Mouse (Mus musculus) c-Kit-positive CD71-positive TER-119-positive erythroid progenitor cells, embryonic 14.5 days (primary cell): Measurements from ENCODE around the gene Rfx1.

Experiments
- DNase-seq: peaks from one replicate; pipeline ENCODE4 v3.0.0-alpha.2; 2013; ENCODE audit warnings: low spot score

Gene Rfx1

DNA sequence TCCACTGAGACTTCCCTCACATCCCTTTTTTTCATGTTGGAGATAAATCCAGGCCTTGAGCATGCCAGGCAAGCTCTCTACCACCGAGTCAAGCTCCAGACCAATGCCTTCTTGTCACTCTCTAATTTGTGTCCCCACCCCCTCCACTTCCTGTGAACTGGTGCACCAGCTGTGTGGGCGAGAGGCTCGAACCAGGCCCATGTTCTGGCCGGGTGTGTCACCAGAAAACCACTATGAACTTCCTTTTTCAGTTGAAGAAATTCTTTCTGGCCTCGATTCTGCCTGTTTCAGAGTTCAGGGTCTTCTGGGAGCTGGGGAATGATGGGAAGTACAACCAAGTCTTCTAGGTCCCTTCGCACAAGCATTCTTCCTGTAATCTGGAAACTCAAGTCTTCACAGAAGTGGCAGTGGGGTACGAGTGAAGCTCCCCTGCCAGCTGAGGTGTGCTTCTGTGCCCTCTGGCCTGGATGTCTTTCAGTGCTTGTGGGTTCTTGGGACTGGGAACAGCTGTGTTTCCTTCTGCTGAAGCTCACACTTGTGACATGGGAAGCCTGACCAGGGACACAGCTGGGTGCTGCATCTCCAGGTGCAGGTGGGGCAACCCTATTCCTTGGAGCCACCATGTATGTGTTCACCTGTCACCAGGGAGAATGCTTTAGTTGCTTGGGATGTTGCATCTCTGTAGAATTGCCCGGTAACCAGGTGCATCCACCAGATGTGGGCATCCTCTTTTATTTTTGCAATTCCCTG, 2.6 kb upstream of the Rfx1 start:
- no peak for DNase-seq

DNA sequence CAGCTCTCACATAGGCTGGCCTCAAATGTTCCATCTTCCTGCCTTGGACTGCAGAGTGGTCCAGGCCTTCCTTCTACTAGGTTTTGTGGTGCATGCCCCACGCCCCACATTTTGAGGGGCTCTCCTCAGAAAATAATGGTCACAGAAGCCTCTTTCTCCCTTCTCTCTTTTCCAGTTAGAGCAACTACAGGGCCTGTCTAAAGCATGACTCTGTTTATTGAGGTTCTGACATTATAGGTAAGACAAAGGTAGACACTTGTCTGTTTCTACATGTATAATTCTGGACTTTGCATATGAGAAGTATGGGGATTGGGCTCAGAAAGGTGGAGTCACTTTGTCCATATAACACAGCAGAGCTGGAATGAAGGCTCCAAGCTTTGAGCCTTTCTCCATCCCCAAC, 1.6 kb upstream of the Rfx1 start, which contains the start of gene Gm10643:
Gene Gm10643 (minus strand): TSS at position 101 of the 400 bp plus-strand sequence.
- DNase-seq: no peak

GRCm38 (mm10) chr8:84065457-84066072, 1.1 kb upstream of the Rfx1 start:
- peak; percentile 20 for DNase-seq

DNA sequence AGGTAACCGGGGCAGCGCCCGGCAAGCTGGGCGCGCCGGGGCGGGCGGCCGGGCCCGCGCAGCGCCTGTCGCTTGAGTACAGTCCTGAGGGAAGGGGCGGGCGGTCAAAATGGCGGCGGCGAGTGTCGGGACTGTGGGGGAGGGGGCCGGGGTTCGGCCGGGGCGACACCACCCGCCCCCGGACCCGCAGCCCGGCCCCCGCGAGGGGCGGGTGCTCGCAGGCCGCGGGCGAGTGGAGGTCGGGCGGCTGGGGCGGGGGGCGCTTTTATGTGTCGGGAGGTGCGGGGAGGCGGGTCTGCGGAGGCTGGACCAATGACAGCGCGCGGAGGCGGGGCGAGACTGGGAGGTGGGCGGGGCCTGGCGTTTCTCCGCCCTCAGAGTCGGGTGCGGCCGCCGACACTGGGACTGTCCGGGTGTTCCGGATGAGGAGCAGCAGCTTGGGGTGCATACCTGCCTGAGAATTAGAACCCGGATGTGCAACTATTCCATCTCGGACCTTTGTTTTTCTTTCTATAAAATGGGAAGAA, 476 bp downstream of the Rfx1 start:
- DNase-seq: peak; percentile 86

- DNase-seq: no peak
Observed at GRCm38 (mm10) chr8:84067911-84068310, 1.3 kb downstream of the Rfx1 start.

GRCm38 (mm10) chr8:84068316-84069035, 1.8 kb downstream of the Rfx1 start:
- DNase-seq: no peak

GRCm38 (mm10) chr8:84069169-84069568, 2.5 kb downstream of the Rfx1 start:
- no peak for DNase-seq

GRCm38 (mm10) chr8:84069750-84070149, 3.1 kb downstream of the Rfx1 start:
- DNase-seq: no peak

DNA sequence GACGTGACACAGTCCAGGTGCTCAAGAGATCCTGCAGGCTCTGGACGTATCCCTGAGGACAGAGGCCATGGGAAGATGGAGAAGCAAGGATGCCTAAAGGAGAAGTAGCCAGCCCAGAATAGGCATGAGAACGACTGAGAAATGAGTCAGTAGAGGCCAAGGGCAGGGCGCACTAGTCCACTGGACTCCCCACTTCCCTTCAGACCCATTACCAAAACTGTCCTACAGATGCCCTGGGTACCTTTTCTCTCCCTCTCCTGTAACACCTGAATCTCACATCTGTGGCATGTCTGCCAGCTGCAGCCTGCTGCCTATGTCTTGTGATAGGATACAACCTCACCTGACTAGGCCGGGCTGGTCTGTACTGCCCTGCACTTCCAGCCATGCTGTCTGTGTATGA, 3.6 kb downstream of the Rfx1 start:
- no peak for DNase-seq

- DNase-seq: no peak
Observed at GRCm38 (mm10) chr8:84070667-84071066, 4.0 kb downstream of the Rfx1 start.

DNA sequence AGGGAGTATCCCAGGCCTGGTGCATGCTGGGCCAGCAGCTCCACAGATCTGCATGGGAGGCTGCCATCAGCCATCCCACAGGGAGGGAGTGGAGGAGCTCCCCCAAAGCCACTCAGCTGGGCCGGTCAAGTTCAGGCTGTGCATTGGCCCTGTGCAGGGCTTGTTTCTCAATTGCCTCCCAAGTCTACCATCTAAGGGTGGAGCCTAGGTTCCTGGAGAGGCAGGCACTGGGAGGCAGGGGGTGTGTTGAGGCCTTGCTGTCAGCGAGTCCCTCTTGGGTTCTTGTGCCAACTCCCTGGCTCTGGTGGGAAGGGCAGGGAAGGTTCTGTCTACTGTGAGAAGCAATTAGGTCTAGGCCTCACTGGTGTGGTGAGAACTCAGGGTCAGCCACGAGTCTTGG, 5.3 kb downstream of the Rfx1 start:
- no peak for DNase-seq

DNA sequence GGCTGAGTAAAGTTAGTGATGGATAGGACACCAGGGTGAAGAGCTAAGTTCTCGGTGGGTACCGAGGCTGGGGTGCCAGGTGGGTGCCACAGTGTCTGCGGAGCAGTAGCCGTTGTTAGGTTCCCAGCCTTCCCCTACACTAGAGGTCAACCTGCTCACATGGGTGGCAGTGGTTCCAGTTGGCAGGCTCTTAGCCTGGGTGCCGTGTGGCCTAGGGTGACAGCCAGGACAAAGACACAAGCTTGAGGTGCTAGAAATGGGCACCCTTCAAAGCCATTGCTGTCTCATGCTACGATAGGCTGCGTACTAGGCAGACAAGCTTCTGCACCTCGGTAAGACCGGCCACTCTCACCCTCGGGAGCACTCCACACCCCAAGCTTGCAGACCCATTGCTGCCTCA, 5.7 kb downstream of the Rfx1 start:
- no peak for DNase-seq

DNA sequence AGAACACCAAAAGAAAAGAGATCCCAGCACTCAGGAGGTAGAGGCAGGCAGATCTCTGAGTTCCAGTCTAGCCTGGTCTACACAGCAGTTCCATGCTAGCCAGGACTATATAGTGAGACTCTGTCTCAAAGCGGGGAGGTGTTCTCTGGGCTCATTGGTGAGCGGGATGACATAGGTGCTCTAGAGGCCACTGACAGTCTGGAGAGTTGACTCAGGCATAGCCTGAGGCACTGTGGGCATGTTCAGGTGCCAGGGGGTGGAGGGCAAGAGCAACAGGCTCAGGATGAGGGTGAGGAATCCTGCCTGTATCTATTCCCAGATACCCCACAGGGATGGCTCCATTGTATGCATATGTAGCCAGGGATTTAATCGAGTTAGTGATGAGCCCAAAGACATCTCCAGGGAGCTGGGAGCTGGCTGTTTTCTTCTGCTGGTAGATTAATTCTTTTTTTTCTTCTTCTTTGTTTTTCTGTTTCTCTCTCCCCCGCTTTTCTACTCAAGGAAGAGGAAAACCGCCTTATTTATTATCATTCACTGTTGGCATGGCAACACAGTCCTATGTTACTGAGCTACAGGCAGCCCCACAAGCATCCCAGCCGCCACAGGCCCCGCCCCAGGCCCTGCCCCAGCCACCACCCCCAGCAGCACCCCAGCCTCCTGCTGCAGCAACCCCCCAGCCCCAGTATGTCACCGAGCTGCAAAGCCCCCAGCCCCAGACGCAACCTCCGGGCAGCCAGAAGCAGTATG, 6.8 kb downstream of the Rfx1 start:
- no peak for DNase-seq

- no peak for DNase-seq
Observed at GRCm38 (mm10) chr8:84076412-84076811, 9.8 kb downstream of the Rfx1 start.

GRCm38 (mm10) chr8:84076849-84077248, 10.2 kb downstream of the Rfx1 start:
- DNase-seq: no peak

DNA sequence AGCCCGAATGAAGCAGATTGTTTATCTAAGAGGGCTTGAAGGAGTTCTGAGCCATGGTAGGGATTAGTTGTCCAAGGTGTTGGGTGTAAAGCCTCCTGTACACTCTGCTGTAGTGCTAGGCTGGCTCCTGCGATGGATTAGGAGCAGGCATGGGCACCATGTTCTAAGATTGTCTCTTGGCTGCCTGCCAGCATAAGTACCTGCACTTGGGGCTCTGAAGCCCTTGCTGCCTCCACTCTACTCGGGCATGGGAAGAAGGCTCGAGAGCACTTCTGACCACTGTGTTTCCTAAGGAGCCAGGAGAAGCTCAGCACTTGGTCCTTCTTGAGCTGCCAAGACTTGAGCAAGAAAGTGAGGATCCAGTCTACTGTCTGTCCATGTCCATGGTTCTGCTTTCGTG, 12.6 kb downstream of the Rfx1 start:
- no peak for DNase-seq

- no peak for DNase-seq
Observed at GRCm38 (mm10) chr8:84083829-84084241, 17.2 kb downstream of the Rfx1 start.

DNA sequence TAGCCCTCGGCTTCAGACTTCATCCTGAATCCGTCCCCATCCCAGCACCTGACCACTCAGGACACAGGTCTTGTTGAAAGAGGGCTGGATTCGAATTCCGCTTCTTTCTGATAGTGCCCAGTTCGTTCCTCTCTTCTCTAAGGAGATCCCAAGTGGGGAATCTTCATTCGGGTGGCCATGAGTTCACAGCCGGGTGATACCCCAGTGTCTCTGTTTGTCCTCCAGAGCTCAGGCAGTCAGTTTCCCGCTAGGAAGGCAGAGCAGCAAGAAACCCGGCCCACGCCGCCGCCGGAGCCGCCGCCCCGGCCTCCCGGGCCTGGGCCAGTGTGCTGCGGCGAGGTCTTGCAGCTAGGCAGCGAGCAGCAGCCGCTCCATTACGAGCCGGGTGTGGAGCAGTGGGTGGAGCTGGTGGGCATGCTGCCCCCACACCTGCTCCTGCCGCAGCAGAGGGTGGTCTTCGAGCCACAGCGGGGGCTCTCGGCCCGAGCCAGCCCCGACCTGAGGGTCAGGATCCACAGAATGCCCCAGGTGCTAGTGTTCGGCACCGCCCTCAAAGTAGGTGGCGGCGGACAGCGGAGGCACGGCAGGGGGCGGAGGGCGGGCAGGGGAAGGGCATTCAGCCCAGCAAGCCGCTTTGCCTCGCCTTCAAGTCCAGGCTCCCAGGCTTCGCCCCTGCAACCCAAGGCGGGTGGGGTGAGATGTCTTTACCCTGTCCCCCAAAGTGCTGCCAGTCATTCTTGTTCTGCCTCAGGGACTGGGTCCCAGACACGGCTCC, 17.9 kb downstream of the Rfx1 start:
- DNase-seq: no peak

- no peak for DNase-seq
Observed at GRCm38 (mm10) chr8:84087156-84087555, 20.5 kb downstream of the Rfx1 start.

- no peak for DNase-seq
Observed at GRCm38 (mm10) chr8:84087821-84088220, 21.2 kb downstream of the Rfx1 start.

GRCm38 (mm10) chr8:84089277-84089676, 22.6 kb downstream of the Rfx1 start:
- no peak for DNase-seq
